Mouse (Mus musculus) ES-E14 (cell line): ENCODE results near the gene Qsox1. TPM values are rescaled to one million over a fixed set of nuclear protein-coding genes. Genes with fewer than 3 reads are reported as not detected.

Experiments used
- DNase-seq: peaks from one replicate; pipeline ENCODE4 v3.0.0-alpha.2; 2013; ENCODE audit warnings: low read depth, low spot score
- H3K27ac ChIP-seq: 2 replicates; pipeline ENCODE4 v1.5.1; 2012; ENCODE audit warnings: low read depth, mild to moderate bottlenecking, low read length, moderate library complexity, mixed read lengths; ENCODE audit not compliant: poor library complexity, insufficient read depth, severe bottlenecking
- H3K36me3 ChIP-seq: 2 replicates; pipeline ENCODE4 v1.6.1; 2012; ENCODE audit warnings: mild to moderate bottlenecking, low read length, moderate library complexity, mixed read lengths; ENCODE audit not compliant: control insufficient read depth, poor library complexity, insufficient read depth, severe bottlenecking
- H3K4me1 ChIP-seq, 2 experiments: fragments of 150-350 bp in 1 of 2; sonication (generic) in 1 of 2; 2 replicates each; pipeline ENCODE4 v1.6.1; 2012; ENCODE audit warnings: low read length in 2 of 2, mild to moderate bottlenecking in 1 of 2, mixed read lengths in 1 of 2; ENCODE audit not compliant: control insufficient read depth in 2 of 2, insufficient read depth in 2 of 2, poor library complexity in 1 of 2
- H3K4me3 ChIP-seq, 2 experiments: fragments of 150-350 bp in 1 of 2; sonication (generic) in 1 of 2; 2 replicates each; pipeline ENCODE4 v1.5.1; 2012; ENCODE audit warnings: low read length in 2 of 2, low read depth in 1 of 2, mild to moderate bottlenecking in 1 of 2, mixed read lengths in 1 of 2; ENCODE audit not compliant: insufficient read depth in 1 of 2, poor library complexity in 1 of 2, severe bottlenecking in 1 of 2
- H3K9ac ChIP-seq: 2 replicates; pipeline ENCODE4 v1.6.1; 2012; ENCODE audit warnings: low read depth, mild to moderate bottlenecking, low read length, mixed read lengths; ENCODE audit not compliant: poor library complexity, insufficient read depth, severe bottlenecking
- H3K9me3 ChIP-seq: fragments of 150-350 bp; sonication (generic); 2 replicates; pipeline ENCODE4 v1.6.1; 2012; ENCODE audit warnings: low read depth, mild to moderate bottlenecking, low read length; ENCODE audit not compliant: control insufficient read depth, insufficient read depth
- CHD2 ChIP-seq: IDR thresholded peaks from 2 replicates; pipeline ENCODE4 v1.6.1; 2014; ENCODE audit warnings: mild to moderate bottlenecking, low read depth, low read length, inconsistent platforms
- HCFC1 ChIP-seq: IDR thresholded peaks from 2 replicates; pipeline ENCODE4 v1.6.1; 2012; ENCODE audit warnings: low read length, inconsistent platforms, borderline replicate concordance; ENCODE audit not compliant: insufficient read depth
- MAFK ChIP-seq: IDR thresholded peaks from 2 replicates; pipeline ENCODE4 v1.6.1; 2014; ENCODE audit warnings: mild to moderate bottlenecking, low read depth, low read length, inconsistent platforms; ENCODE audit not compliant: insufficient read depth
- ZC3H11A ChIP-seq: IDR thresholded peaks from 2 replicates; pipeline ENCODE4 v1.6.1; 2012; ENCODE audit warnings: low read depth, mild to moderate bottlenecking, inconsistent platforms, low read length, borderline replicate concordance
- ZNF384 ChIP-seq: IDR thresholded peaks from 2 replicates; pipeline ENCODE4 v1.6.1; 2012; ENCODE audit warnings: low read depth, low read length, inconsistent platforms
- in situ Hi-C, 2 experiments: fragments of 600-800 bp; cut with MboI; formaldehyde crosslinking; loops; one replicate each; pipeline ENCODE4 v1.15.1; 2025; ENCODE audit warnings: low sequenced_read_pairs in 2 of 2, inconsistent platforms in 1 of 2; ENCODE audit not compliant: unreplicated experiment in 2 of 2
- total RNA-seq: library from RNA; depleted of rRNA; stranded (reverse); fragments of 300-350 nt; gene quantifications from 2 replicates; pipeline ENCODE4 v1.2.3, GENCODE M21; 2012; rRNA removed

Qsox1 gene
- total RNA-seq, 1 experiment = 38.1 TPM

GRCm38 (mm10) chr1:155729113-155729795, 83.4 kb downstream of the Qsox1 start:
- in situ Hi-C loops = loop anchor here (25.0 kb wide), 2 partner anchors 492 to 642 kb away; partner anchors contain the start of genes Ier5 (in 2 of the 2) and BC034090 (in 1 of the 2)
- Histone ChIP-seq H3K4me3 (peak overlapping the region in 1 of 2 experiments; percentile 6; a peak in 1 of 4 replicates), H3K36me3 (no peaks in the 10 kb centered on the region), H3K9ac (no peak overlapping the region), H3K9me3 (no peaks in the 10 kb centered on the region), H3K27ac (no peak overlapping the region), H3K4me1 (peaks cover 0 to 2% of the 10 kb centered on the region in 2 experiments; a peak in 1 of 4 replicates)
- no peak for DNase-seq
- no peak for TF ChIP-seq MAFK
- TF ChIP-seq CHD2 = no peak
- TF ChIP-seq HCFC1 = no peak
- no peak for TF ChIP-seq ZC3H11A
- no peak for TF ChIP-seq ZNF384

GRCm38 (mm10) chr1:155727830-155728229, 84.9 kb downstream of the Qsox1 start:
- no peak overlapping the region for H3K9ac ChIP-seq
- no peak for DNase-seq
- no peak overlapping the region for H3K27ac ChIP-seq
- H3K9me3 ChIP-seq = no peaks in the 10 kb centered on the region
- in situ Hi-C loops = loop anchor here (25.0 kb wide), 2 partner anchors 491 to 641 kb away; partner anchors contain the start of genes Ier5 (in 2 of the 2) and BC034090 (in 1 of the 2)
- H3K4me1 ChIP-seq = peaks cover 0 to 2% of the 10 kb centered on the region in 2 experiments; a peak in 1 of 4 replicates
- no peak overlapping the region for H3K4me3 ChIP-seq
- H3K36me3 ChIP-seq = no peaks in the 10 kb centered on the region
- no peak for TF ChIP-seq CHD2
- no peak for TF ChIP-seq HCFC1
- TF ChIP-seq MAFK = no peak
- no peak for TF ChIP-seq ZNF384
- TF ChIP-seq ZC3H11A = no peak

Other genes starting within 250 kb of the Qsox1 start
- gene Lhx4, start 61.2 kb downstream of the Qsox1 start, total RNA-seq = 0.05 and 0.13 TPM in 2 replicates
- gene Cep350, start 160.4 kb upstream of the Qsox1 start, total RNA-seq = 10.3 and 11.8 TPM in 2 replicates
- 94.3 and 107 TPM in 2 replicates for gene Tor1aip2, start 222.5 kb upstream of the Qsox1 start, total RNA-seq
- 27.9 and 28.5 TPM in 2 replicates for gene Tor1aip1, start 223.6 kb upstream of the Qsox1 start, total RNA-seq